Mouse (Mus musculus) ES-Bruce4 (cell line): ENCODE data around the gene Ccdc28b.

Experiments used
- CTCF ChIP-seq: IDR thresholded peaks from one replicate; pipeline ENCODE4 v1.8.1; 2011; ENCODE audit warnings: low read depth, low read length
- EP300 ChIP-seq: IDR thresholded peaks from 2 replicates; pipeline ENCODE4 v1.6.1; 2011; ENCODE audit warnings: low read depth, low read length; ENCODE audit not compliant: insufficient read depth
- POLR2A ChIP-seq: IDR thresholded peaks from one replicate; pipeline ENCODE4 v1.8.1; 2011; ENCODE audit warnings: low read length; ENCODE audit not compliant: insufficient read depth

DNA sequence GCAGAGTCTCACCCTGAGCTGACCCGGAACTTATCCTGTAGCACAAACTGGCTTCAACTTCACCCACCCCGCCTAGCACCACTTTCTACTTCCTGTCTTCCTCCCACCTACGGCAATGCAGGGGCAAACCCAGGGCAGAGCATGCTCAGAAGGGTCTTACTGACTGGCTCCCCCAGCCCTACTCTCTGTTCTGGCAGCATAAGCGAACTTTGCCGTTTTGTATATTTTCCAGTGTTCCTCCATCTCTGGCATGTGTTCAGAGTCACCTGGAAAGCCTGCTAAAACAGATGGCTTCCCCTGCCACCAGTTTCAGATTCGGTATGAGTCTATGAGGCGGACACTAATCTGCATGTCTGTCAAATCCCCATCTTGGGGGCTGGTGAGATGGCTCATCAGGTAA is 43.4 kb downstream of the Ccdc28b start:
- TF ChIP-seq CTCF (no peak), POLR2A (no peak), EP300 (no peak)
